Mouse (Mus musculus): ENCODE data around the gene Dynll1. TPM values are rescaled to one million over a fixed set of nuclear protein-coding genes. Genes with fewer than 3 reads are reported as not detected.
A peak's percentile ranks its signal among the peaks of the same experiment; 100 is the strongest.

The Dynll1 gene
- polyA plus RNA-seq, 1 experiment = 416 TPM

DNA sequence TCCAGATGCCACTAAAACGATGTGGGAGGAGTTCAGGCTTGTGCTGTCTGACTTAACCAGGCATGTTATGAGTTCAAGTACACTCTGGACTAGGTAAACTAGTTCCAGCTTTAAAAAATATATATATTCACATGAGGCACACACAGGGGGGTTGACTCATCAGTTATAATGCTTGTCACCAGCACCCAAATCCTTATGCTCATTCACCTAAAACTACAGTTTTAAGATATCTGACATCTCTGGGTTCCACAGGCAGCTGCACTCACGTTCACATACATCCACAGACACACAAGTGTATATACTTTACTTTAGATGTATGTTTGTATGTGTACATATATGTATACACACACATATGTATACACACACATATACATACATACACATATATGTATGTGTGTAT lies 22.0 kb downstream of the Dynll1 start:
- Histone ChIP-seq H3K4me1 (ENCODE audit: control insufficient read depth, insufficient read depth, low read length) (no peaks in the 10 kb centered on the region), H3K4me3 (replicated peaks; ENCODE audit: insufficient read depth, low read depth, low read length) (no peak overlapping the region), H3K27me3 (ENCODE audit: control insufficient read depth, insufficient read depth, low read length) (no peaks in the 10 kb centered on the region), H3K27ac (ENCODE audit: insufficient read depth, low read length) (no peak overlapping the region)
- no peak for TF ChIP-seq POLR2A (IDR thresholded peaks at IDR 0.05; ENCODE audit: borderline replicate concordance, insufficient read depth, low read length)
- no peak for TF ChIP-seq CTCF (IDR thresholded peaks at IDR 0.05; ENCODE audit: borderline replicate concordance, insufficient read depth, low read depth, low read length)
- DNase-seq = no peak
- WGBS = 48% methylated on average over 2 of the region's 2 CpGs

DNA sequence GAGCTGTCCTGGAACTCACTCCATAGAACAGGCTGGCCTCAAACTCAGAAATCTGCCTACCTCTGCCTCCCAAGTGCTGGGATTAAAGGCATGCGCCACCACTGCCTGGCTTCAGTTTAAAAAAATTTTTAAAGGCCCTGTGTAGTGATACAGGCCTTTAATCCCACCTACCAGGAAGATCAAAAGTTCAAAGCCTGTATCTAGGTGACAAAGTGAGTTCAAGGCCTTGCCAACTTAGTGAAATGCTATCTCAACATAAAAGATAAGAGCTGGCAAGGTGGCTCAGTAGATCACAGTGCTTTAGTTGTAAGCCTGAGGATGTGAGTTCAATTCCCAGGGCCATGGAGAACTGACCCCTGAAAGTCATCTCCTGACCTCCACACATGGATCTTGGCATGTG lies 22.7 kb downstream of the Dynll1 start:
- WGBS = 94% methylated on average over 1 of the region's 1 CpGs
- H3K4me1 ChIP-seq (ENCODE audit: control insufficient read depth, insufficient read depth, low read length) = no peaks in the 10 kb centered on the region
- no peaks in the 10 kb centered on the region for H3K27me3 ChIP-seq (ENCODE audit: control insufficient read depth, insufficient read depth, low read length)
- no peak overlapping the region for H3K27ac ChIP-seq (ENCODE audit: insufficient read depth, low read length)
- DNase-seq = no peak
- TF ChIP-seq POLR2A (IDR thresholded peaks at IDR 0.05; ENCODE audit: borderline replicate concordance, insufficient read depth, low read length) (no peak), CTCF (IDR thresholded peaks at IDR 0.05; ENCODE audit: borderline replicate concordance, insufficient read depth, low read depth, low read length) (no peak)
- H3K4me3 ChIP-seq (replicated peaks; ENCODE audit: insufficient read depth, low read depth, low read length) = no peak overlapping the region

DNA sequence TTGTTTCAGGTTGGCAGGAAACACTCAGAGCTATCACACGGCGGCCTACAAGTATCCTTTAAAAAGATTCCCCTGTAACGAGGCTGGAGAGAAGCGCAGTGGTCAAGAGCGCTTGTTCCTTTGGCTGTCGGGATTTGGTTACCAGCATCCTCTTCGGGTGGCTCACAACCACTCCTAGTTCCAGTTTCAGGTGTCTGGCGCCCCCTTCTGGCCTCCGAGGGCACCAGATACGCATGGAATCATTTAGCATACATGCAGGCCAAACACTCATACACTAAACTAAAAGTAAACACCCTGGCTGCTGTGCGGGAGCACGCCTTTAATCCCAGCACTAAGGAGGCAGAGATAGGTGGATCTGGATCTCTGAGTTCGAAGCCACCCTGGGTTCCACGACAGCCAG lies 24.8 kb downstream of the Dynll1 start:
- H3K27me3 ChIP-seq (ENCODE audit: control insufficient read depth, insufficient read depth, low read length) = no peaks in the 10 kb centered on the region
- WGBS = 30% methylated on average over 14 of the region's 14 CpGs
- no peak overlapping the region for H3K4me3 ChIP-seq (replicated peaks; ENCODE audit: insufficient read depth, low read depth, low read length)
- DNase-seq = no peak
- H3K4me1 ChIP-seq (ENCODE audit: control insufficient read depth, insufficient read depth, low read length) = no peaks in the 10 kb centered on the region
- H3K27ac ChIP-seq (ENCODE audit: insufficient read depth, low read length) = no peak overlapping the region
- TF ChIP-seq CTCF (IDR thresholded peaks at IDR 0.05; ENCODE audit: borderline replicate concordance, insufficient read depth, low read depth, low read length) (peak; percentile 28; the same call in 1 of the 2 replicates), POLR2A (IDR thresholded peaks at IDR 0.05; ENCODE audit: borderline replicate concordance, insufficient read depth, low read length) (no peak)

DNA sequence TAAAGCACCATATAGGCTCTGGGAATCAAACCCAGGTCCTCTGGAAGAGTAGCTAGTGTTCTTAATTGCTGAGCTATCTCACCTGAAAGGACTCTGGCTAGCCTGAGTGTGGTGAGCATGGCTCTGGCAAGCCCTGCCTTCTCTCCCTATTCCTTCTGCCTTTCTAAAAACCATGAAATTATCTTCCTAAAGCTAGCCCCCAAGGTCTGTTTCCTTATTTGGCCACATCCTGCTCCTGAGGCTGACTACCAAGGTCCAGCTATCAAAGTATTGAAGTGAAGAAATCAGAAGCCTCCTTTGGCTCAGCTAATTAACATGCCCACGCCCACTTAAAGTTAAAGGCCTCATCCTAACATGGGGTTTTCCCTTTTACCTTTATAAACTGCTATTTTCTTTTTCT lies 26.0 kb downstream of the Dynll1 start:
- TF ChIP-seq CTCF (IDR thresholded peaks at IDR 0.05; ENCODE audit: borderline replicate concordance, insufficient read depth, low read depth, low read length) = no peak
- TF ChIP-seq POLR2A (IDR thresholded peaks at IDR 0.05; ENCODE audit: borderline replicate concordance, insufficient read depth, low read length) = no peak
- no peak for DNase-seq
- Histone ChIP-seq H3K4me3 (replicated peaks; ENCODE audit: insufficient read depth, low read depth, low read length) (no peak overlapping the region), H3K4me1 (ENCODE audit: control insufficient read depth, insufficient read depth, low read length) (peaks cover 3% of the 10 kb centered on the region; the same call in 1 of the 2 replicates), H3K27me3 (ENCODE audit: control insufficient read depth, insufficient read depth, low read length) (no peaks in the 10 kb centered on the region), H3K27ac (ENCODE audit: insufficient read depth, low read length) (no peak overlapping the region)
- WGBS = 95% methylated on average over 1 of the region's 1 CpGs

DNA sequence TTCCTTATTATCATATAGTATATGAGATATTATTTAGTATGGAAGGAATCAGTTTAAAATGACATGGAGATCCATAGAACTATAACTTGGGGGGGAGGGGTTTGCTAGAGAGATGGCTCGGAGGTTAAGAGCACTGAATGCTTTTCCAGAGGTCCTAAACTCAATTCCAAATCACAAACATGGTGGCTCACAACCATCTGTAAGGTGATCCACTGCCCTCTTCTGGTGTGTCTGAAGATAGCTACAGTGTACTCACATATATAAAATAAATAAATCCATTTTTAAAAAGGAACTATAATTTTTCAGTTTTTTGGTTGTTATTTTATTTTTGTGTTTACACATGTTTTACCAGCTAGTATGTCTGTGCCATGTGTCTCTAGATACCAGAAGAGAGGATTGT lies 26.4 kb downstream of the Dynll1 start:
- WGBS = 55% methylated on average over 1 of the region's 1 CpGs
- Histone ChIP-seq H3K27me3 (ENCODE audit: control insufficient read depth, insufficient read depth, low read length) (no peaks in the 10 kb centered on the region), H3K27ac (ENCODE audit: insufficient read depth, low read length) (no peak overlapping the region), H3K4me3 (replicated peaks; ENCODE audit: insufficient read depth, low read depth, low read length) (no peak overlapping the region), H3K4me1 (ENCODE audit: control insufficient read depth, insufficient read depth, low read length) (peaks cover 3% of the 10 kb centered on the region; the same call in 1 of the 2 replicates)
- DNase-seq = no peak
- TF ChIP-seq CTCF (IDR thresholded peaks at IDR 0.05; ENCODE audit: borderline replicate concordance, insufficient read depth, low read depth, low read length) (no peak), POLR2A (IDR thresholded peaks at IDR 0.05; ENCODE audit: borderline replicate concordance, insufficient read depth, low read length) (no peak)

DNA sequence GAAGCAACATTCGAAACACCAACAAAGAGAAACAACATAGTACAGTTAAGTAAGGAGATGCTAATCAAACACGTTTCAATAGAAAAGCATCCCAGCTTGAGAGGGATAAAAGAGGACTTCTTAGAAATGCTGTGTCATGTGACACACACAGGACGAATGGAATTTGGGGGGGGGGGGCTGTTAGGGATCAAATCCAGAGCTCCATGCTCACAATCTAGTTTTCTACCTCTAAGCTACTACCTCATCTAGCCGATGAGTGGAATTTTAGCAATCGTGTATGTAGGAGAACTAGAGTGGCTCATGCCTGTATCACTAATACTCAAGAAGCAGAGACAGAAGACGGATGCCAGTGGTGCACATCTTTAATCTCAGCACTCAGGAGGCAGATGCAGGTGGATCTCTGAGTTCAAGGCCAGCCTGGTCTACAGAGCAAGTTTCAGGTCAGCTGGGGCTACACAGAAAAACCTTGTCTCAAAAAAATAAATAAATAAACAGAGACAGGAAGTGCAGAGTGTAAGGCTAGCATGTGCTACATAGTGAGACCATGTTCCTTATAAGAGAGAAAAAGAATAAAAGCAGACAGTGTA lies 27.2 kb downstream of the Dynll1 start:
- DNase-seq = no peak
- Histone ChIP-seq H3K4me3 (replicated peaks; ENCODE audit: insufficient read depth, low read depth, low read length) (no peak overlapping the region), H3K4me1 (ENCODE audit: control insufficient read depth, insufficient read depth, low read length) (peaks cover 7% of the 10 kb centered on the region; the same call in 1 of the 2 replicates), H3K27me3 (ENCODE audit: control insufficient read depth, insufficient read depth, low read length) (no peaks in the 10 kb centered on the region), H3K27ac (ENCODE audit: insufficient read depth, low read length) (no peak overlapping the region)
- WGBS = 76% methylated on average over 6 of the region's 6 CpGs
- TF ChIP-seq CTCF (IDR thresholded peaks at IDR 0.05; ENCODE audit: borderline replicate concordance, insufficient read depth, low read depth, low read length) (no peak), POLR2A (IDR thresholded peaks at IDR 0.05; ENCODE audit: borderline replicate concordance, insufficient read depth, low read length) (no peak)

DNA sequence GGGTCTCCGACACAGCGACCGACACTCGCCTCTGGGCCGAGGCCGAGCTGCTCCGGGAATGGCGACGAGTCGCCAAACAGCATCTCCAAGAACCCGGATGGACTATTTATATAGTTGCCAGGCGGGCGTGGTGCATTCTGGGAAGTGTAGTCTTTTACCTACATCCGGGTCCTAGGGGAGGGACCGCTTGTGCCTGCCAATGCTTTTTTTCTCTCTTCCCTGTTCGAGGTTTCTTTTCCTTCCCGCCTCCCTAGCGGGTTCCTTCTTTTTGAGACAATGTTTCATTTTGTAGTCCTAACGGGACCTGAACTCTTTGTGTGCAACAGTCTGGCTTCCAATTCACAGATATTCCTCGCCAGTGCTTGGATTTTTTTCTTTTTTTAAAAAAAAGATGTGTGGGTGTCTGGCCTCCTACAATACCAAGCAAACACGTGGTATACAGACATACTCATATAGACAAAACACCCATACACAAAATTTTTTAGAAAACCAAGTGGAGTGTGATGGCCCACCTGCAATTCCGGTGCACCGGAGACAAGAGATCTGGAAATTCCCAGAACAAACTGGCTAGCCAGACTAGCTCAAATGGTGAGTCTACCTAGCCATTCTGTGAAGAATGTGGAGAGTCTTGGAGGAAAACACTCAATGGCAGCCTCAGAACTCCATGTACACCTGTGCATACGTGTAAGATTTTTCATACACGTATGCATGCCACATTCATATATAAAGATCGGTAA lies 27.8 kb downstream of the Dynll1 start, which contains the start of gene Rnf10:
Gene Rnf10 (minus strand): TSS at position 87 of the 737 bp plus-strand sequence.
- H3K27ac ChIP-seq (ENCODE audit: insufficient read depth, low read length) = peak within 1 kb of the TSS; percentile 85

More for the DNA sequence above, 27.8 kb downstream of the Dynll1 start, which contains the start of gene Rnf10:
- TF ChIP-seq CTCF (IDR thresholded peaks at IDR 0.05; ENCODE audit: borderline replicate concordance, insufficient read depth, low read depth, low read length) (no peak), POLR2A (IDR thresholded peaks at IDR 0.05; ENCODE audit: borderline replicate concordance, insufficient read depth, low read length) (peak; percentile 96)
- peak within 1 kb of the TSS; percentile 88 for H3K4me3 ChIP-seq (replicated peaks; ENCODE audit: insufficient read depth, low read depth, low read length)
- H3K4me1 ChIP-seq (ENCODE audit: control insufficient read depth, insufficient read depth, low read length) = peaks cover 7% of the 10 kb centered on the region; the same call in 1 of the 2 replicates
- no peaks in the 10 kb centered on the region for H3K27me3 ChIP-seq (ENCODE audit: control insufficient read depth, insufficient read depth, low read length)
- WGBS = 10% methylated on average over 26 of the region's 26 CpGs
- peak; percentile 98 to 99 for DNase-seq

Data from cerebellum, adult 2 months (tissue).